Mouse (Mus musculus): ENCODE data around the gene Gm21943.
"Not testable (repeated sequence)": the region's sequence is repeated elsewhere in the genome, so short reads cannot be mapped to it uniquely, and the experiment has no call there.

Gm21943 gene

DNA sequence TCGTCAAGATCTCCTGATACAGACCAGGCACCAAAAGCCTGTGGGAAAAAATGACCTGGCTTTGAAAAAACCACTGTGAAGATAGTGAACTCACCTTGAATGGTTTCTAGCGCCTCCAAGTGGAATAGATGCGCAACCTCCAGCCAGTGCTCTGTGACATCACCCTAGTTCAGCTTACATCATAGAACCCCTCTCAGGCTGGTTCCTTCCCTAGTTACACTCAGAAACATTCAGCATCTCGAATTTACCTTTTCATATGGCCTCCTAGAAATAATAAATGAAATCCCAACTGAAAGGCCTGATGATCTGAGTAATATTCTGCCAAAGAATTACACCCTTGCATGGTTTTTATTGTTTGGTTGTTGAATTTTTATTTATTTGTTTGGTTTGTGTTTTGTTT lies at the start of gene Gm21943:
Gene Gm21943, minus strand, starts transcription at position 101 of the 400 bp plus-strand sequence.
- in situ Hi-C loops (cut with MboI, MseI): not testable (repeated sequence)
